8 mouse cellular contexts compared by ENCODE assay signal in genomic region chr2:78869721-78870442, GRCm38 (mm10). TPM values are rescaled to one million over a fixed set of nuclear protein-coding genes. Genes with fewer than 3 reads are reported as not detected.
DNase-seq lines count a peak whose midpoint lies in the region; ATAC-seq and TF ChIP-seq lines count a peak whose summit lies in the region.

No protein-coding gene starts in this region.

- H3K79me2 ChIP-seq in CH12.LX (replicated peaks; ENCODE audit: control insufficient read depth, extremely low read depth, insufficient read depth, poor library complexity, severe bottlenecking), result peaks cover 2% of the 10 kb centered on the region; the same call in 1 of the 2 replicates

- peaks cover 0 to 9% of the 10 kb centered on the region in 2 experiments for H3K36me3 ChIP-seq in CH12.LX (replicated peaks in 1 of 2; ENCODE audit: control insufficient read depth in 1 of 2, insufficient read depth in 1 of 2, low read length in 1 of 2)
- H3K36me3 ChIP-seq in heart, embryonic 11.5 days (ENCODE audit: control insufficient read depth, insufficient read depth, low read length), result no peaks in the 10 kb centered on the region
- no peaks in the 10 kb centered on the region for H3K36me3 ChIP-seq in spleen, adult 2 months (ENCODE audit: control insufficient read depth, insufficient read depth, low read length)

- no peak for TF ChIP-seq RAD21 in CH12.LX (IDR thresholded peaks at IDR 0.05; ENCODE audit: low read depth, low read length)

- DNase-seq in CH12.LX (ENCODE audit: extremely low read depth), result no peak
- DNase-seq in NIH3T3 (ENCODE audit: low read depth), result peak; percentile 53
- DNase-seq in cerebellum, postnatal 36 days, result peak; percentile 53 to 54
- DNase-seq in kidney, postnatal 14 days, result peak; percentile 34
- peak; percentile 25 for DNase-seq in lung, postnatal 36 days
- no peak for DNase-seq in spleen, adult 2 months (ENCODE audit: low read depth in 1 of 2, low spot score in 2 of 2)

- whole genome bisulfite sequencing in heart, embryonic 11.5 days (ENCODE audit: insufficient replicate concordance), result 4% methylated on average over 35 of the region's 35 CpGs
- under 1% methylated on average over 35 of the region's 35 CpGs for WGBS in spleen, adult 2 months

- peaks cover 6 to 47% of the 10 kb centered on the region in 2 experiments; a peak in 3 of 4 replicates for H3K4me1 ChIP-seq in CH12.LX (ENCODE audit: control insufficient read depth in 1 of 2, insufficient read depth in 2 of 2)
- peaks cover 24% of the 10 kb centered on the region for H3K4me1 ChIP-seq in heart, embryonic 11.5 days (ENCODE audit: control insufficient read depth, insufficient read depth, low read length)
- H3K4me1 ChIP-seq in spleen, adult 2 months (ENCODE audit: control insufficient read depth, insufficient read depth, insufficient read length), result no peaks in the 10 kb centered on the region

- peak overlapping the region; percentile 98 for H3K9ac ChIP-seq in CH12.LX (ENCODE audit: insufficient read depth, low read depth)
- H3K9ac ChIP-seq in heart, embryonic 11.5 days (ENCODE audit: low read depth, low read length), result peak overlapping the region; percentile 98

- TF ChIP-seq CTCF in CH12.LX (conservative IDR thresholded peaks at IDR 0.05 in 1 of 2, IDR thresholded peaks at IDR 0.05 in 1 of 2; ENCODE audit: low read depth in 2 of 2, low read length in 2 of 2), result no peak
- TF ChIP-seq CTCF in spleen, adult 2 months (IDR thresholded peaks at IDR 0.05; ENCODE audit: extremely low read depth, insufficient read depth, insufficient read length, insufficient replicate concordance), result no peak

- H3K27me3 ChIP-seq in CH12.LX (replicated peaks), result no peaks in the 10 kb centered on the region
- no peaks in the 10 kb centered on the region for H3K27me3 ChIP-seq in heart, embryonic 11.5 days (ENCODE audit: control insufficient read depth, insufficient read depth, low read length)
- H3K27me3 ChIP-seq in spleen, adult 2 months (ENCODE audit: control insufficient read depth, insufficient read depth, low read length), result peaks cover 6% of the 10 kb centered on the region; the same call in 1 of the 2 replicates

- in situ Hi-C loops in CH12.LX (cut with MboI; ENCODE audit: low pct_ligation_motif_present, low pct_unique_long_range_greater_than_20kb, low sequenced_read_pairs), result no loop called here

- no peak for ATAC-seq in heart, embryonic 11.5 days (replicated peaks; ENCODE audit: insufficient number of reproducible peaks, low FRiP score, low TSS enrichment)
- no peak for ATAC-seq in granulocyte monocyte progenitor cell, adult 5-6 weeks (replicated peaks; ENCODE audit: poor library complexity, severe bottlenecking)

- H3K27ac ChIP-seq in CH12.LX (ENCODE audit: insufficient read depth, low read depth), result no peak overlapping the region
- H3K27ac ChIP-seq in heart, embryonic 11.5 days (ENCODE audit: low read depth, low read length), result peak overlapping the region; percentile 99
- peak overlapping the region; percentile 14; the same call in 1 of the 2 replicates for H3K27ac ChIP-seq in spleen, adult 2 months (ENCODE audit: insufficient read depth, low read length)

- H3K4me2 ChIP-seq in CH12.LX (ENCODE audit: insufficient read depth, low read depth, poor library complexity, severe bottlenecking), result peak overlapping the region; percentile 72
- peak overlapping the region; percentile 82 for H3K4me2 ChIP-seq in heart, embryonic 11.5 days

- no peaks in the 10 kb centered on the region for H3K9me3 ChIP-seq in CH12.LX (replicated peaks; ENCODE audit: low read length)
- H3K9me3 ChIP-seq in heart, embryonic 11.5 days (replicated peaks; ENCODE audit: control insufficient read depth, low read length), result no peaks in the 10 kb centered on the region

- peak overlapping the region; percentile 67 to 88 (median 76) for H3K4me3 ChIP-seq in CH12.LX (replicated peaks in 1 of 3; ENCODE audit: low read depth in 2 of 3, low read length in 2 of 3, poor library complexity in 1 of 3)
- H3K4me3 ChIP-seq in heart, embryonic 11.5 days (ENCODE audit: low read depth, low read length), result peak overlapping the region; percentile 90
- H3K4me3 ChIP-seq in spleen, adult 2 months (ENCODE audit: extremely low read depth, insufficient read depth, insufficient read length), result peak overlapping the region; percentile 91

- no peak for TF ChIP-seq POLR2A in CH12.LX (IDR thresholded peaks at IDR 0.05; ENCODE audit: low read depth, low read length)
- TF ChIP-seq POLR2A in spleen, adult 2 months (IDR thresholded peaks at IDR 0.05; ENCODE audit: low read depth, low read length), result no peak

- dilution Hi-C loops in CH12.LX (cut with MboI; ENCODE audit: extremely low pct_ligation_motif_present, extremely low pct_unique_long_range_greater_than_20kb, low sequenced_read_pairs), result no loop called here

- no peak for TF ChIP-seq EP300 in CH12.LX (IDR thresholded peaks at IDR 0.05; ENCODE audit: low read length)

TF ChIP-seq in CH12.LX, 34 proteins besides CTCF, POLR2A, EP300 and RAD21:
- no peak for TF ChIP-seq TCF12 (IDR thresholded peaks at IDR 0.05; ENCODE audit: low read depth, low read length)
- no peak for TF ChIP-seq MYC (IDR thresholded peaks at IDR 0.05; ENCODE audit: low read depth, low read length)
- no peak for TF ChIP-seq ETS1 (conservative IDR thresholded peaks at IDR 0.05; ENCODE audit: low read depth, low read length)
- no peak for TF ChIP-seq NELFE (IDR thresholded peaks at IDR 0.05; ENCODE audit: low read depth, low read length)
- no peak for TF ChIP-seq JUND (conservative IDR thresholded peaks at IDR 0.05; ENCODE audit: low read depth, low read length)
- no peak for TF ChIP-seq NRF1 (IDR thresholded peaks at IDR 0.05; ENCODE audit: low read depth, low read length)
- TF ChIP-seq HCFC1 (IDR thresholded peaks at IDR 0.05; ENCODE audit: low read depth, low read length), result no peak; the same call in 1 of the 2 replicates
- TF ChIP-seq MAZ (IDR thresholded peaks at IDR 0.05; ENCODE audit: low read depth, low read length), result 0 out of 2 replicates have a peak, but pooled peaks have one; percentile 5
- TF ChIP-seq KAT2A (IDR thresholded peaks at IDR 0.05; ENCODE audit: insufficient replicate concordance, low read length), result no peak
- TF ChIP-seq POLR2AphosphoS2 (IDR thresholded peaks at IDR 0.05; ENCODE audit: low read depth, low read length), result no peak
- no peak for TF ChIP-seq E2F4 (IDR thresholded peaks at IDR 0.05; ENCODE audit: insufficient replicate concordance, low read depth, low read length)
- TF ChIP-seq ZC3H11A (IDR thresholded peaks at IDR 0.05; ENCODE audit: low read depth, low read length), result no peak
- no peak for TF ChIP-seq TBP (conservative IDR thresholded peaks at IDR 0.05; ENCODE audit: low read depth, low read length)
- no peak for TF ChIP-seq SMC3 (IDR thresholded peaks at IDR 0.05; ENCODE audit: low read depth, low read length)
- no peak for TF ChIP-seq ELF1 (IDR thresholded peaks at IDR 0.05; ENCODE audit: low read depth, low read length)
- TF ChIP-seq ZMIZ1 (IDR thresholded peaks at IDR 0.05; ENCODE audit: low read depth, low read length), result no peak
- TF ChIP-seq GABPA (IDR thresholded peaks at IDR 0.05; ENCODE audit: insufficient replicate concordance, low read depth, low read length), result no peak
- TF ChIP-seq MEF2A (IDR thresholded peaks at IDR 0.05; ENCODE audit: borderline replicate concordance, low read depth, low read length), result no peak
- TF ChIP-seq UBTF (IDR thresholded peaks at IDR 0.05; ENCODE audit: low read depth, low read length), result peak; percentile 46; the same call in 1 of the 2 replicates
- no peak for TF ChIP-seq JUN (IDR thresholded peaks at IDR 0.05; ENCODE audit: insufficient read depth, low read depth, low read length)
- 0 out of 2 replicates have a peak, but pooled peaks have one; percentile 33 for TF ChIP-seq CHD1 (IDR thresholded peaks at IDR 0.05; ENCODE audit: low read depth, low read length)
- TF ChIP-seq MAFK (IDR thresholded peaks at IDR 0.05; ENCODE audit: insufficient replicate concordance, low read length), result no peak
- TF ChIP-seq ZNF384 (IDR thresholded peaks at IDR 0.05; ENCODE audit: low read depth, low read length), result peak; percentile 81
- TF ChIP-seq MXI1 (IDR thresholded peaks at IDR 0.05; ENCODE audit: low read depth, low read length), result peak; percentile 52; the same call in 1 of the 2 replicates
- no peak for TF ChIP-seq USF2 (conservative IDR thresholded peaks at IDR 0.05; ENCODE audit: low read depth, low read length)
- no peak for TF ChIP-seq BHLHE40 (IDR thresholded peaks at IDR 0.05; ENCODE audit: low read depth, low read length)
- TF ChIP-seq IRF4 (IDR thresholded peaks at IDR 0.05; ENCODE audit: low read depth, low read length), result no peak
- no peak for TF ChIP-seq PAX5 (IDR thresholded peaks at IDR 0.05; ENCODE audit: low read length)
- no peak for TF ChIP-seq RCOR1 (conservative IDR thresholded peaks at IDR 0.05; ENCODE audit: low read depth, low read length)
- no peak for TF ChIP-seq CHD2 (IDR thresholded peaks at IDR 0.05; ENCODE audit: low read length)
- TF ChIP-seq ZKSCAN1 (IDR thresholded peaks at IDR 0.05; ENCODE audit: borderline replicate concordance, low read depth, low read length), result no peak
- no peak for TF ChIP-seq MAX (IDR thresholded peaks at IDR 0.05; ENCODE audit: low read length)
- TF ChIP-seq SIN3A (IDR thresholded peaks at IDR 0.05; ENCODE audit: low read length), result peak; percentile 27; the same call in 1 of the 2 replicates
- no peak for TF ChIP-seq USF1 (IDR thresholded peaks at IDR 0.05; ENCODE audit: low read depth, low read length)

RNA-seq across cellular contexts. Expression of gene Ube2e3, which starts 2.0 kb away (rescaled TPM):
- total RNA-seq in CH12.LX (2012; rRNA removed) (22.1 and 26.8 TPM in 2 replicates), CH12.LX (2014; rRNA removed) (66.4 and 81.8 TPM in 2 replicates)
- 44.7 TPM in 2 replicates for polyA plus RNA-seq in CH12.LX (2012; ENCODE audit: insufficient read length, low read depth)
- 125 and 131 TPM in 2 replicates for polyA plus RNA-seq in heart, embryonic 11.5 days (2014; fragmentation: Nextera tagmentation; extraction: Ambion mirVana)
- polyA plus RNA-seq in spleen, adult 2 months (2012; rRNA removed), result 12.7 and 23.0 TPM in 2 replicates
- 50.5 and 62.7 TPM in 2 replicates for total RNA-seq in granulocyte monocyte progenitor cell, adult 5-6 weeks (2014; fragmentation: Nextera tagmentation)
- 39.7 and 40.2 TPM in 2 replicates for total RNA-seq in granulocyte monocyte progenitor cell, adult 5-6 weeks (2017)

Comparison
In these comparisons a context has a peak if more than half of its experiments do, and no peak if none do; other contexts are left out.
1. DNase-seq: peak in NIH3T3 (single experiment), cerebellum, postnatal 36 days (2 of 2), kidney, postnatal 14 days (single experiment) and lung, postnatal 36 days (single experiment); none in CH12.LX (single experiment) and spleen, adult 2 months (0 of 2).
2. Peak in every context shown above with its lines, with median percentiles within 50 percentile points of each other: H3K4me3 ChIP-seq.